Mouse (Mus musculus): Measurements from ENCODE around the gene Atg16l2.

Atg16l2 gene

DNA sequence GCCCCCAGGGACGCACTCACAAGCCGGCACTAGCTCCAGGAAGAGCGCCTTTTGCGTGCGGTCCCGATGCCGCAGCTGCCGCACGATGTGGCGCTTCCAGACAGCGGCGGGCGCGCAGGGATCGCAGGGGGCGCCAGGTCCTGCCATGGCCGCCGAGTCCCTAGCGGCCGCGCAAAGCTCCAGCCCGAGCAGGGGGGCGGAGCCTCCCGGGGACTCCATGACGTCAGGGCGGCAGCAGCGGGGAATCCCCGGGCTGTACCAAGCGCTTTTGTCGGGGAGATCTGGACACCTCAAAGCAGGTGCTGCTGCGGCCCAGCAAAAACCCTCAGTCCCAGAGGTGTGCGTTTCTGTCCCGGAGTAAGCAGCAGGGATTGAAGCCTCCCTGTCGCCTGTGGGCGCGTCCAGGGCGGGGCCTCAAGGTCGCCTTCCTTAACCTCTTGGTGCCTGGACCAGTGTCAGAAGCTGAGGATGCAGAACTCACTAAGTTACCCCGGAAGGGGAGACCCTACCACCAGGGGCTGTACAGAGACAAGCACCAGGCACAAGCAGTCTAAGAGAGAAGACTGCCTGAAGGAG lies at the start of gene Atg16l2:
Gene Atg16l2, minus strand, starts transcription at position 371 of the 576 bp plus-strand sequence.
- DNase-seq, result peak; percentile 92 to 97

DNA sequence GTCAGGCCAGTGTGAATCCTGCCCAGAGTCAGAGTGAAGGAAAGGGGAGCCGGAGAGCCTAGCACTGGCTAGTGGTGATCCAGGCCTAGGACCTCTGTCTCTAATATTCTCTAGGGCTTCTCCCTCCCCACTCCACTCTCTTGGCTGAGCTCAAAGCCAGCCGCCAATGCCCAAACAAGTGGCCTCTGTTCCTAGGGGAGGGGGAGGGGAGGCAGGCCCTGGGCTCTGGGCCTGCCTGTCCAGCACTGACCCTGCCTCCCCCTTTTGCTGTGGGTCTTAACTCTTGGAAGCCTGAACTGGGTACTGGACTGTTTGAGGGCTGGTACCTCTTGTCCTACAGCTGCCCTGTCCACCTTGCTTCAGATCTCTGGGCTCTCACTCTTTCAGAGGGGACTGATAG lies 47.8 kb upstream of the Atg16l2 start:
- DNase-seq, result peak in 1 of 2 experiments; percentile 39

DNA sequence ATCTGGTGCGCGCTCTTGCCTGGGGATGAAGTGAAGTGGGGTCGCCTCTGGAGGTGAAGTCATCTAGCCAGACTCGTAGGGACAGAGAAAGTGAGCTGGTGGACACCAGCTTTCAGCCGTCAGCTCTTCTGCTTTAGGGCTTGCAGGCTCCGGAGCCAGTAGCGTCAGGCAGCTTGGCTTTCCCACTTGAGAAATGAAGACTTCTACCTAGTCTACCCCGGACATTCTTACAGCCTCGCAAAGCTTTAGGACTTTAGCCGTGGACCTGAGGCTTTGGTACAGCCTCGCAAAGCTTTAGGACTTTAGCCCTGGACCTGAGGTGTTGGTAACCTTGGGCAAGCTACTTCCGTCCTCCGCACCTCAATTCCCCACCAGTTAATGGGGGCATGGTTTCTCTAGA lies 46.3 kb upstream of the Atg16l2 start:
- peak; percentile 38 to 72 for DNase-seq

DNA sequence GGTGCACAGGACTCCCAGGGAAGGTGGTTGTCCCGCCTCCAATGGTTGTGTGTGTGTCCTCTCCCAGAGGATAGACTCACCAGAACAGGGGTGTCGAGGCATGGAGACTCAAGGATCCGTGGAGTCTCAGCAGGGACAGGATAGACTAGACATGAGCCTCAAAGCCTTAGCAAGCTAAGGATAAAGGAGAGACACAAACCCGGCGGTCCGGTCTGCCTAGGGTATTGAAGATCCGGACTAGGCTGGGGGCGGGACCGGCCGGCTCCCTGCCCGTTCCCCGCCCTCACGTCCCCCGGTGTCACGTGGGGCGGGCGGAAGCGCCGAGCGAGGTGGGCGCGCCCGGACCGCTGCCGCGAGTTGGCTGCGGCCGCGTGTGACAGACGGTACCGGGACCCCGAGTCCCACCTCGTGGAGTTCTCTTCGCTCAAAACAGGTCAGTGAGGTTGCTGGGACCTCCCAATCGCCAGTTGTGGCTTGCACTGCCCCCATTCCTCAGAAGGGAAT lies 45.8 kb upstream of the Atg16l2 start, which contains the start of gene Arap1:
Gene Arap1, plus strand, starts transcription at position 301 of the 504 bp plus-strand sequence.
- DNase-seq, result peak; percentile 69 to 85

DNA sequence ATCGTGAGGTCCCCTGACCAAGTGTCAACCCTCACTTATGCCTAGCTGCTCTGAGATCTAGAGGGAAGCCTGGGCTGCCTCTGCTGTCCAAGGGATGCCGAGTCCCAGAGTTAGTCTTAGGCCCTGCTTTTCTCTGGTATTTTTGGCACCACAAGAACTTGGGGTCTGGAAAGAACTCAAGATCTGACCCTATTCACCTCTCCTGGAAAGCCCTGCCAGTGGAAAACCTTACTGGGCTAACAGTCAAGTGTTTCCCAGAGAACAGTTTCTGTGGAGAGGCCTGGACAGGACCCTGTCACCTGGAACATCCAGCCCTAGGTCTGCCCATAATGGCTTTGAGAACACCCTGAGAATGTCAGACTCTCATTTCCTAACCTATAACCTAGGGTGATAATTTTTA lies 44.9 kb upstream of the Atg16l2 start:
- no peak for DNase-seq

DNA sequence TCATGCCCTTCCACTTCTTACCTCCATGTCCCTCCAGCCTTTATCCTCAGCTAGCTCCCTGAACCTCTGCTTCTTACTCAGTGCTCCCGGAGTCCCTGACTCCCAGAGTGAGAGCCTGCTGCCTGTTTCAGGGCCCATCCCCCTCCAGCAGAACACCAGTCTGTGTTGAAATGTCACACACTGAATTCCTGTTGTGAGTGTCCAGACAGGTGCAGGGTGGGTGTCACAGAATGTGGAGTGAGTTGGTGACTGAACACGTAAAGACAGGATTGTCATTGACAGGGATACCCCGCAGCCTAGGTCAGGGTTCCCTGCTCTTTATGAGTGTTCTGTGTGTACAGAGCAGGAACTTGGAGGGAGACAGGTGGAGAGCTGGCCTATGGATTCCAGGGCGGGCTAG lies 42.8 kb upstream of the Atg16l2 start:
- no peak for DNase-seq

DNA sequence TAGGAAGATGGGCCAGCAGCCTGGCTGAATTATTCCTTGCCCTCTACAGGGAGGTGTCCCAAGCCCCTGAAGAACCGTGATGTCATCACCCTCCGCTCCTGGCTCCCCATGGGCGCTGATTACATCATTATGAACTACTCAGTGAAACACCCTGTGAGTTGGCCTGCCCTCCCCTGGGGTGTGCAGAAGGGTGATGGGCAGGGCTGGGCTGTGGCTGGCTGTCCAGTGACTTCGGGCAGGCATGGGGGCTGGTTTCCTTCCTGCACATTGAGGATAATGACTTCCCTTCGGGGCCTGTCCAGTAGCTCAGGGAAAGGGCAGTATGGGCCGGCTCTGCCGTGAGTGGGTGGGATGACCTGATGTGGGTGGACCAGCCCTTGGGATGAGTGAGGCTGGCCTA lies 41.1 kb upstream of the Atg16l2 start:
- DNase-seq, result no peak

DNA sequence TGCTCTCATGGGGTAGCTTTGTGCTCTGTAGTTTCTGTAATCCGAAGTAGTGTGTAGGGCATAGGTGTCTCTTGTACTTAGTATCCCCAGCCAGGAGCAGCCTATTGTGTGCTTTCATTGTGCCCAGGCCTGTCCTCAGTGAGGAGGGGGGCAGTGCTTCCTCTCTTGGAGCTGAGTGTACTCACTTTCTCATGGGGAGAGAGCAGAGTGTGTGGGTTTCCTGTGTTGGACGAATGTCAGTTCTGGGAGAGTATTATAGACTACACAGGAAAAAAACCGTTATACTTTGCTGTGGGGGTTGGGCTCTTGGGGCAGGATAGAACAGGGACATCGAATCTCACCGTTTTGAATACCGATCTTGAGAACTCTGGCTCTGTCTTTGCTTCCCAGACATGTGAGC lies 39.4 kb upstream of the Atg16l2 start:
- DNase-seq, result no peak

DNA sequence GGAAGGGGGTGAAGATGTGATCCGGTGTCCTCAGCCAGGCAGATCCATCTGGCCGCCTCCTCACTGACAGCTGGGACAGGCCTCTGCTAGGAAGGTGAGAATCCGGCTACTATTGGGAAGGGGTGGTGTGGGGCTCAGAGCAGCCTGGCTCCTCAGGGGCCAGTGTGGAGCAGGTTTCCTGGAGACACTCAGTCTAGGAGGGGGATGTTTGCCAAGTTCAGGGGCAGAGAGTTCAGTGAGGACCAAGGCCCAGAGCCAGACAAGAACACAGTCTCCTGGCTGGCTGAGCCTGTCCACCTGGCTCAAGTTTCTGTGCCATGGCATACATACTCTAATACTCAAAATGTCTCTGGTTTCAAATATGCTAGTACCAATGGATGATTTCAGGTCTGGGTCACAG lies 35.4 kb upstream of the Atg16l2 start:
- no peak for DNase-seq

DNA sequence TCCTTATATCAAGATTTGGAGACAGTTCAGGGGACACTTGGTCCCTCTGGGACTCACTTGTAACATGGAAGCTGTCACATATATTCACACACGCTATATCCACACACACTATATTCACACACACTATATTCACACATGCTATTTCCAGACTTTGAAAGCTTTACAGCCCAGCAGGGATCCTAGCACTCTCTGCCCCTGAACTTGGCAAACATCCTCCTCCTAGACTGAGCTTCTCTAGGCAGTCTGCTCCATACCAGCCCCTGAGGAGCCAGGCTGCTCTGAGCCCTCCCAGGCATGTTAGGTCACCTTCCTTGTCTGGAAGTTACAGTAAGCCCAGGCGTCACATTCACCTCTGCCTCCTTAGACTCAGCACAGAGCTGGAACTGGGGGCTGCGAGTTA lies 34.6 kb upstream of the Atg16l2 start:
- no peak for DNase-seq

DNA sequence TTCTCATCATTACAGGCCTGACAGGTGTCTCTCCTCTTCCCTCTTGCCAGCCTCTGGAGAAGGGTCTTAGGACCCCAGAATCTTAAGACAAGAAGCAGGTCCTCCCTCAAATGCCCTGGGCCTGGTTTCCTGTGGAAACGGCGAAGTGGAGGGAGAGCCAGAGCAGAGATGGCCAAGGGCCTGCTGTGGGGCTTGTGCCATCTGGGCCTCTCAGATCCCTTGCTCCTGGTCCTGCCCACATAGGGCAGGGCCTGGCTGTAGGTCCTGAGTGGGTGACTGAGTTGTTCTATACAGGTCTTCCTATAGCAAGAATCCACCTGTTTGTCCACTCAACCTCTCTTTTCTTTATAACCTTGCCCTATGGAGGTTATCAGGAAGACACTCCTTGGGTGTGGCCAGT lies 33.2 kb upstream of the Atg16l2 start:
- no peak for DNase-seq

DNA sequence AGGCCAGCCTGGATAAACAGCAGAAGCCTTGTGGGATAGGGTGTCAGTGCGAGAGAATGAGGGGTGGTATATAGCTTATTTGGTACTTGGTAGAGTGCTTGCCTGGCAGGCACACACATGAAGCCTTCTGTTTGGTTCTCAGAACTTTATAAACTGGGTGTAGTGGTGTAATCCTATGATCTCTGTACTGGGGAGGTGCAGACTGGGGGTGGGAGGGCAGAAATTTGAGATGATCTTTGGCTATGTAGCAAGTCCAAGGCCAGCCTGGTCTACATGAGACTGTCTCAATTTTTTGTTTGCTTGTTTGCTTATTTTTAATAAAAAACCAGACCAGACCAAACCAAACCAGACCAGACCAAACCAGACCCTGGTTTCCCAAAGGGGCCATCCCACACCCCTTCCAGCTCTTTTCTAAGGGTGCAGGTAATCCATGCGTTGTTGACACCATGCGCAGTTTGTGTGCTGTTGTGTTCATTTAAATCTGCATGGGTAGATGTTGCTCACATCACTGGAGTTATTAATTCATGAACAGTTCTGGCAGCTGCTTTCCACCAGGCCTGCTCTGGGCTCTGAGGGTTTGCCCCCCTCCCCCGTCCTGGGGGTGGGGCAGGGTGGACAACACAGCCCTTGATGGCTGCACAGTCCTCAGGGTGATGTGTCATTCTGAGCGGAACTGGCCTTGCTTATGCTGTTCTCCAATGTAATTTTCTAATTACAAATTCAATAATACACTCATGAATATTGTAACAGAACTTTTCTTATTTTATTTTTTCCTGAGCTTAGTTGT lies 30.2 kb upstream of the Atg16l2 start:
- no peak for DNase-seq

DNA sequence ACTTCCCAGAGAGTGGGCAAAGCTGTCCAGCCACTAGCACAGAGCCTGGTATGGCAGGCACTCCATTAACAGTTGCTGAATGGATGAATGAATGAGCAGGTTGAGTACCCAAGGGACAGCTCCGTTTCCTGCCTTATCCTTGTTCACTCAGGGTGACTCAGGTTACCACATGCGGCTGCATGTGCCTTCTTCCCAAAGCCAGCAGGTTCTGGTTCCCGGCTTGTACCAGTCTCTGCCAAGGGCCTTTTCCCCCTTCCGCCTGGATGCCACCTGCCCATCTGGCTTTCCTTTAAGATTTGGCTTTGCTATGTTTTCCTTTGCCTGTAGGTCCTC lies 28.8 kb upstream of the Atg16l2 start:
- no peak for DNase-seq

DNA sequence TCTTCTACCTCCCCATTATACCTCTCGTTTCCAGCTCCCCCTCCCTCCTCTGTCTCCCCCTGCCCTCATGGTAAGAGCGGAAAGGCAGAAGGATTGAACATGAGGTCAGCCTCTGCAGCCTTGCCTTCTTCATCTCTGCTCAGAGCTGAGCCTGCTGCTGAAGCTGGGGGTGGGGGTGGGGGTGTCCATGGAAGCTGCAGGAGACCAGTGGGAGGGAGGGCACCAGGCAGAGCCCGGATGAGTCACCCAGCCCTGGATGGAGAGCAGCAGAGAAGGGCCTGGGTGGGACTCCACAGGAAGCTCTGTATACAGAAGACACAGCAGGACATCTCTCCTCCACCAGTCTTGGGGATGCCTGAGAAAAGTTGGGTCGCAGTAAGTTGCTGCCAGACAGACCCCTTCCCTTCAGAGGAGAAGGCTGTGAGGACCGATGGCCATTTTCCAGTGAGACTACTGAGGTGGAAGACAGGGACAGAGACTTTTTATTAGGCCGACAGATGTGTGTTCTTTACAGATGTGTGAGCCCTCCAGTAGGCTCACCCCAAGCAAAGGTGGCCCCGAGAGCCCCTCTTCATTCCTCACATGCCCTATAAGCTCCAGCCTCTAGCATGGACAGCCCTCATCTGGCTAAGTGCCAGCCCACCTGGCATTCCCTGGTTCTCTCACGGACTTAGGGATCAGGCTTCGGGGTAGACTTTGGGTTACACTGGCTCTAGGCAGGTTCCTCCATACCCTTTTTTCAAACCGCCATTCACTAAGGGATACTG lies 28.2 kb upstream of the Atg16l2 start:
- DNase-seq, result no peak

DNA sequence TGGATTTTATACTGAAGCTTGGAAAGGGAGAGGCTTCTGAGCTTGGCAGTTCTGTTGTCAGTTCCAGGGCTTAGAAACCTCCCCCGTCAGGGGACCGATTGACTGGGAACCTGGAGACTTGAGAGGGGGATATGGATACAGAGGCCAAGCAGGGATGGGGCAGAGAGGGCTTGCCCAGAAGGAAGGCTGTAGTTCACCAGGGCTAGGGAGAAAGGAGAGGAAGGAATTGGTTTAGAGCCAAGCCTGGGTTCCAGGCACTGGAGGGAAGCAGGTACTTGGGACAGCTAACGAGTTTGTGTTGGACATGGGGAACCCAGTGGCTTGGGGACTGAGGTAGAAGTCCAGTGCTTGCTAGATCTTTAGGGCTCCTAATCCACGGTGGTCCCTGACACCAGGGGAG lies 27.6 kb upstream of the Atg16l2 start:
- DNase-seq, result no peak

DNA sequence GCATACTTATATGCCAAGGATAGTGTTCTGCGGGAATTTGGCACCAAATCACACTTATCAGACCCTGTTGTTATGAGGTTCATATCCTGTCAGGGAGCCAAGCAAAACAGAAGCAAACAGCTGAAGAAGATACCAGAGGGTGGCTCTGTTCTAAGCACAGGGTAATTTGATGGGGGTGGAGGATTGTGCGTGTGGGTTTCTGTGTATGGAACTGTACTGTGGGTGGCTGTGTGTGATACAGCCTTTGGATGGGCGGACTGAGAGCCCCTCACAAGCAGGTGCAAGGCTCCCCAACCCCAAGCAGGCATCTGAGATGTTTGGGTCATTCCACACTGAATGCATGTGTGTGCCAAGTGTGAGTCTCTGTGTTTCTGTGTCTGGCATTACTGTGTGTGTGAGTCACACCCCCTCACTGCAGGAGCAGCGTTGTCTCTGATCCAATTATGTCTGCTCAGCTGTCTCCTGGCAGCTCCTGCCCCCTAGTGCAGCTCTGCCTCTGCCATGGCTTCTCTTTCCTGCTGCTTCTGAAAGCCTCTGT lies 26.6 kb upstream of the Atg16l2 start:
- DNase-seq, result no peak

DNA sequence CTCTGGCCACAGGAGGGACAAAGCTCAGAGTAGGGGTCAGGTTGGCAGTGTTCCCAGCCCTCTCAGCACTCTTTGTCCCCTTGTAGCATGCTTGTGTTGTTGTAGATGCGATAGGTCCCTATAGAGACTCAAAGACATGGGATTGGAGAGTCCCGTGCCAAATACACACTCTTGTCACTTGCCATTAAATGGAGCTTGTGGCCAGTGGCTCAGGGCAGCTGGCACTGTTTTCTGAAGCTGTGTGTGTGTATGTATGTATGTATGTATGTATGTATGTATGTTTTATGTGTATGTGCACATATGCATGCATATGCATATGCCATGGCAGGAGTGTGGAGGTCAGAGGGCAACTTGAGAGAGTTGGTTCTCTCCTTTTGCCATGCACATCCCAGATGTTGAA lies 25.7 kb upstream of the Atg16l2 start:
- DNase-seq, result no peak

DNA sequence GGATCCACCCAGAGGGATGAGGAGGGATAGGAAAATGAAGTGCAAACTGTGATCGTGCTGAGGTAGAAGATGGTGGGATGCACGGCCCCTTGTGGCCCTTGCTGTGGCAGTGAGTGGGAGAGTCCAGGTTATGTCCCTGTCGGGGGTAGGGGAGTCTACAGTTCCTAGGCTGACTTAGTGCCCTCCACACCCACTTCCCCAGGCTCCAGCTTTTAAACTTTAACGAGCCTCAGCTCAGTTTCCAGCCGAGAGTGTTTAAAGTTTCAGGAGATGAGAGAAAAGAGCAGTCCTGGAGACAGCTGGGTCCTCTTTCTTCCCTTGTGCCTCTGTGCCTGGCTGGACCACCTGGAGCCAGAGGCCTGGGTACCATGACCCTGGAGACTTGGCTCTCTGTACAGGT lies 25.2 kb upstream of the Atg16l2 start:
- peak; percentile 34 to 57 for DNase-seq

DNA sequence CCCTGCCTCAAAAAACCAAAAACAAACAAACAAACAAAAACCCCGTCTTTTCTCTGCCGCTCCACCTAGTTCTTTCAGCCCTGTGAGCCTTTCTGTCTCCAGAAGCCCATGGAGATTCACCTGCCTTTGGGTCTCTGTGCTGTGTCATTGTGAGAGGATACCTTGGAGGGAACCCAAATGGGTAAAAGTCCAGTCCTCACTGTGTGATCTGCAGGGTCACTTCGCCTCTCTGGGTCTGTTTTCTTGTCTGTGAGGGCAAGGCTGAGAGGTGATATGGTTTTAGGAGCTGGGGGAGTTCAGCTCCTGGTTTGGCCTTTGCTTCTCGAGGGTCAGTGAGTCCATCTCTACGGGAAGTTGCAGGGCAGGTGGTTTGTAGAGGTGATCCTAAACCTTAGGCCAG lies 24.0 kb upstream of the Atg16l2 start:
- DNase-seq, result peak; percentile 54 to 71

DNA sequence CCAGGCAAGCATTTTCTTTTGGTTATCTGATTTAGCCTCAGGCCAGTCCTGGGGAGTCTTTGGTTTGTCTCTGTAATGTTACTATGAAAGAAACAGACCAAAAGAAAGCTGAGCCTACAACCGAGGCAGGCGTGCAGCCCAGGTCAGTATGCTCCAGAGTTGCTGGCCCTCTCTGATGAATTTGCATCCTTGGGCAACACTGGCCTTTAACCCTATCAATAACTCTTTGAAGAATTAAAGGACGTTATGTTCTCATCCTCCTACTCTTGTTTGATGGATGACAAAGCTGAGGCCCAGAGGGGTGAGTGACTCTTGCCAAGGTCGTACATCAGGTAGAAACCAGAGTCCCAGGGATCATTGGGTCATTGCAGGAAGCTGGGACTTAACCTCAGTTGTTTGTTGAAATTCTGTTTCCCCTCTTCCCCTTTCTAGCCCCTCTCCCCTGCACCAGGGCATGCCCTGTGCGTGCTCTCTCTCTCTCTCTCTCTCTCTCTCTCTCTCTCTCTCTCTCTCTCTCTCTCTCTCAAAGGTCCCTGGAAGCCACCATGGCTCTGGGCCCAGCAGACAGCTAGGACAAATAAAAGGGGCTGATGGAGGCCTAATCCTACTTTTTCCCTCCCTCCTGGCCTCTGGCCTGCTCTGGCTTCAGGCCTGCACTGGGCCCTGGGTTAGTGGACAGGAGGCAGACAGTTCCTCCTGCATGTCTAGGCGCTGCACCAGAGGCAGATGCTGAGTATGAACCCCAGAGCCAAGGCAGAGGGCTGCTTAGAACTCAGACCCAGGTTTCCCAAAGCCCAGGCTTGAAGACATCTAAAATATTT lies 22.3 kb upstream of the Atg16l2 start:
- peak in 1 of 2 experiments; percentile 21 for DNase-seq

DNA sequence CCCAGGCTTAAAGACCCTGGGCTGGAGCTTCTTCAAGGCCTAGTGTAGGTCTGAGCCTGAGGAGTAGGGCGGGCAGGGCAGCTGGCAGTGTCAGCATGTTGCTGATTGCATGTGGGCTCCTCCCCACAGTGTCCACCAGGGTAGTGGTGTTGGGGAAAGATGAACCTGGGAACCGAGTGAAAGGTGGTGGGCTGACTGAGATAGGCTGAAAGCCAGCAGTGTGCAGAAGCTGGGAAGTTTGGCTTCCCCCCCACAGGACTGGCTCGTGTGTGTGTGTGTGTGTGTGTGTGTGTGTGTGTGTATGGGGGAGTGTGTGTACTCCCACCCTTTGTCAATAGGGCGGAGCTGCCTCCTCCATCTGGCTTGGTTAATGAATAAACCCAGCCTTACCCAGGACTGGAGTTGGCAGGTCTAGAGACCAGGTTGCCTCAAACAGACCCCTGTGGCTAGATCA lies 21.1 kb upstream of the Atg16l2 start:
- DNase-seq, result peak; percentile 62 to 86

DNA sequence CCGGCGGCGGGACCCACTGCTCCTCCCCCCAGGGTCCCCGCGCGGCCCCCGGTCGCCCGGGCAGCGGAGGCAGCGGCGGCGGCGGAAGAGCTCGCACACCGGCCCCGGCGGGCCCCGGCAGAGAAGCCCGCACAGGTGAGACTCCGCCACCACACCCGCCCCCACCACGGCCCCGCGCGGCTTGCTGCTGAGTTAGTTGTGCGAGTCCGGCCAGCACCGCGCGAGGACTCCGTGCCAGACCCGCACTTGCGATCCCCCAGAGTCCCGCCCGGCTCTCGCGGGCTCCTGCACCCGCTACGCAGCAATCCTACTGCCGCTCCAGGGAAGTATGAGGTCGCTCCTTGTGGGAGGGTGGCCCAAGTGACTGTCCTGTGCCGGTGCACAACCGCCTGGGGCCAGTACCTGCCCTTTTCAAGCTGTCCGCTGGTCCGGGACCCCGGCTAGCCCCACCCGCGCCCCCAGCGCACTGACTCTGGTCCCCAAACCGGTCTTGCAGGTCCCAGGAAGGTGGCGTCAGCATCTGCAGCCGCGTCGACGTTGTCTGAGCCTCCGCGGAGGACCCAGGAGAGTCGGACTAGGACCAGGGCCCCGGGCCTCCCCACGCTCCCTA lies 19.3 kb upstream of the Atg16l2 start:
- DNase-seq, result peak; percentile 58 to 82

All from kidney, postnatal 25 days (tissue).